18 mouse cellular contexts compared by ENCODE assay signal in the genomic region with DNA sequence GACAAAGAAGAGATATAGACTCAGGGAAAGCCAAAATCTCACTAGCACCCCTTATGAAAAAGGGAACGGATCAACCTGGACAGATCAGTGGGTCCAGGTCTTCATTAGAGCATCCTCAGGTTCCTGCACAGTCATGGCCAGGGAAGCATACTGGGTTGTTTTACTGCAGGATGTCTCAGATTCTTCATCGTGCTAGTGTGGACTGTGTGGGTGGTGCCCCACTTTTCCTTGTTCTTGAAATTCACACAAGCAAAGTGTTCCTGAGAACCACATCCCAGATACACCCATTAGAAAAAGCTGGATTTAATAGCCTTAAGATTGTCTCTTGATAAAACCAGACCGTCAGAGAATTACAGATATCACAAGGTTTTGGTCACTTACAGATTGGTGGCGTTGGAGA.
A peak's percentile ranks its signal among the peaks of the same experiment; 100 is the strongest.
DNase-seq lines count a peak whose midpoint lies in the region; TF ChIP-seq lines count a peak whose summit lies in the region.
"Had no signal": no experiment of that assay in that cellular context is flagged by ENCODE, and none has a peak within 500 bp of the region (broad histone marks: within the 10 kb centered on the region; RNA-seq: fewer than 3 reads in every experiment).

No protein-coding gene starts in this region.

- DNase-seq in frontal cortex, adult 2 months (ENCODE audit: extremely low spot score in 1 of 2, low spot score in 1 of 2): peak; percentile 42 to 68
- no peak for DNase-seq in frontal cortex, postnatal 25 days (ENCODE audit: low spot score in 2 of 2)
- DNase-seq in right cerebral cortex, adult 2 months (ENCODE audit: low spot score in 2 of 2): peak; percentile 59 to 66
- DNase-seq in right cerebral cortex, postnatal 25 days: no peak
- peak; percentile 42 to 72 for DNase-seq in left cerebral cortex, postnatal 14 days (ENCODE audit: low spot score in 2 of 2)
- DNase-seq in embryo, embryonic 10.5 days (ENCODE audit: low spot score): no peak
- no peak for DNase-seq in layer of hippocampus, adult 2 months (ENCODE audit: low spot score in 2 of 2)
- DNase-seq: adrenal gland, postnatal 10 days; cerebellum, adult 11-12 months; cerebellum, adult 9-10 months; cerebellum, postnatal 25 days; forebrain, postnatal 0 days; gastrocnemius, postnatal 14 days had no signal

- TF ChIP-seq CTCF in layer of hippocampus, adult 2 months (conservative IDR thresholded peaks at IDR 0.05): no peak

- intact Hi-C loops in left cerebral cortex, postnatal 14 days (cut with DNase I): no loop called here

- H3K4me3 ChIP-seq in layer of hippocampus, adult 2 months: no peak overlapping the region
- H3K4me3 ChIP-seq: embryonic facial prominence, embryonic 10.5 days; forebrain, embryonic 13.5 days; heart, embryonic 12.5 days; hindbrain, embryonic 10.5 days had no signal

- H3K27ac ChIP-seq in layer of hippocampus, adult 2 months: no peak overlapping the region
- H3K27ac ChIP-seq: embryonic facial prominence, embryonic 10.5 days; forebrain, embryonic 13.5 days; hindbrain, embryonic 10.5 days; hindbrain, embryonic 14.5 days had no signal

Comparison
In these comparisons a context has a peak if more than half of its experiments do, and no peak if none do; other contexts are left out.
1. DNase-seq: peak in frontal cortex, adult 2 months (2 of 2), right cerebral cortex, adult 2 months (2 of 2) and left cerebral cortex, postnatal 14 days (2 of 2); none in frontal cortex, postnatal 25 days (0 of 2), right cerebral cortex, postnatal 25 days (single experiment), embryo, embryonic 10.5 days (single experiment) and layer of hippocampus, adult 2 months (0 of 2).